Mouse (Mus musculus) megakaryocyte, embryonic 14.5 days (primary cell): ENCODE results near the gene Proca1. TPM values are rescaled to one million over a fixed set of nuclear protein-coding genes. Genes with fewer than 3 reads are reported as not detected.
"Not testable (repeated sequence)": the region's sequence is repeated elsewhere in the genome, so short reads cannot be mapped to it uniquely, and the experiment has no call there.

Source experiments
- H3K27me3 ChIP-seq: replicated peaks from 2 replicates; pipeline ENCODE3; 2012; ENCODE audit warnings: inconsistent platforms
- H3K36me3 ChIP-seq: replicated peaks from 2 replicates; pipeline ENCODE3; 2012; ENCODE audit warnings: low read length, inconsistent platforms, mixed read lengths
- H3K4me1 ChIP-seq: 2 replicates; pipeline ENCODE4 v1.6.1; 2012; ENCODE audit warnings: inconsistent platforms
- H3K4me3 ChIP-seq: replicated peaks from 2 replicates; pipeline ENCODE3; 2012; ENCODE audit warnings: moderate library complexity, mild to moderate bottlenecking, inconsistent platforms
- H3K9me3 ChIP-seq: 2 replicates; pipeline ENCODE4 v1.6.1; 2012; ENCODE audit warnings: inconsistent platforms
- FLI1 ChIP-seq: IDR thresholded peaks from 2 replicates; pipeline ENCODE4 v1.6.1; 2012; ENCODE audit warnings: low read length, inconsistent platforms, mixed read lengths
- GATA1 ChIP-seq: IDR thresholded peaks from 3 replicates; pipeline ENCODE4 v1.6.1; 2012; ENCODE audit warnings: mixed read lengths, low read length, inconsistent platforms, borderline replicate concordance
- polyA plus RNA-seq: library from polyadenylated mRNA; stranded (reverse); fragments of >175 nt; gene quantifications from 2 replicates; pipeline ENCODE4 v1.2.3, GENCODE M21; 2012; ENCODE audit warnings: low replicate concordance; ENCODE audit not compliant: insufficient read depth

Gene Proca1
- polyA plus RNA-seq, 1 experiment = 0.22 TPM

DNA sequence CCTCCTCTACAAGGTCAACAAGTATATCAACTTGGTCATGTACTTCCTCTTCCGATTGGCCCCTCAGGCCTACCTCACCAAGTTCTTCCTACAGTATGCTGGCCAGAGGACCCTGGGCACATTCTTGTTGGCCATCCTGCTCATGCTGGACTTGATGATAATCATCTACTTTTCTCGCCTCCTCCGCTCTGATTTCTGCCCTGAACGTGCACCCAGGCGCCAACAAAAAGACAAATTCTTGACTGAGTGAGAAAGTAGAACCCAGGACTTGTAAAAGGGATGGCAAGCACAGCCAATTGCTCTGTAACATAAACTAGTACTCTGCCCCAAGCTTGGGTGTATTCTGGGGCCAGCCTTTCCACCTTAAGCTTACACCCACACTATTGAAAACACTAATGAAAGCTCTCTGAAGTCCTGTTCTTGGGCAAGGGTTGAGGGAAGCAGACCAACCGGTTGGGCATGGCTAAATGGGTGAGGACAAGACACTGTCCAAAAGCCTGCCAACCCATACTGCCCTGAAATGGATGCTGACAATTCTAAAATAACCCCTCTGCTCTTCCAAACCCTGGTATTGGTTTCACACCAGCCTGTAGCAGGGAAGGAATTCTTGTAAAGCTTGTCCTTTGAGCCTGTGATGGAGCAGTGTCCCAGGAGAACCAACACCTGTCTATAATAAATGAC is 13.0 kb upstream of the Proca1 start:
- H3K36me3 ChIP-seq = peaks cover 33% of the 10 kb centered on the region
- H3K27me3 ChIP-seq = no peaks in the 10 kb centered on the region
- no peaks in the 10 kb centered on the region for H3K9me3 ChIP-seq
- peaks cover 67% of the 10 kb centered on the region for H3K4me1 ChIP-seq
- TF ChIP-seq FLI1 (no peak), GATA1 (no peak)
- peak overlapping the region; percentile 47 for H3K4me3 ChIP-seq

- H3K36me3 ChIP-seq = peaks cover 33% of the 10 kb centered on the region
- TF ChIP-seq GATA1 = no peak
- no peak for TF ChIP-seq FLI1
- peak overlapping the region; percentile 96 for H3K4me3 ChIP-seq
- no peaks in the 10 kb centered on the region for H3K9me3 ChIP-seq
- H3K27me3 ChIP-seq = peaks cover 7% of the 10 kb centered on the region
- peaks cover 61% of the 10 kb centered on the region for H3K4me1 ChIP-seq
These were observed 11.3 kb upstream of the Proca1 start for GRCm38 (mm10) chr11:78181830-78182357.

- peaks cover 56% of the 10 kb centered on the region for H3K4me1 ChIP-seq
- peak overlapping the region; percentile 96 for H3K4me3 ChIP-seq
- H3K36me3 ChIP-seq = peaks cover 33% of the 10 kb centered on the region
- H3K9me3 ChIP-seq = no peaks in the 10 kb centered on the region
- H3K27me3 ChIP-seq = peaks cover 11% of the 10 kb centered on the region
- TF ChIP-seq FLI1 (no peak), GATA1 (no peak)
These were observed 10.7 kb upstream of the Proca1 start for GRCm38 (mm10) chr11:78182450-78182849.

DNA sequence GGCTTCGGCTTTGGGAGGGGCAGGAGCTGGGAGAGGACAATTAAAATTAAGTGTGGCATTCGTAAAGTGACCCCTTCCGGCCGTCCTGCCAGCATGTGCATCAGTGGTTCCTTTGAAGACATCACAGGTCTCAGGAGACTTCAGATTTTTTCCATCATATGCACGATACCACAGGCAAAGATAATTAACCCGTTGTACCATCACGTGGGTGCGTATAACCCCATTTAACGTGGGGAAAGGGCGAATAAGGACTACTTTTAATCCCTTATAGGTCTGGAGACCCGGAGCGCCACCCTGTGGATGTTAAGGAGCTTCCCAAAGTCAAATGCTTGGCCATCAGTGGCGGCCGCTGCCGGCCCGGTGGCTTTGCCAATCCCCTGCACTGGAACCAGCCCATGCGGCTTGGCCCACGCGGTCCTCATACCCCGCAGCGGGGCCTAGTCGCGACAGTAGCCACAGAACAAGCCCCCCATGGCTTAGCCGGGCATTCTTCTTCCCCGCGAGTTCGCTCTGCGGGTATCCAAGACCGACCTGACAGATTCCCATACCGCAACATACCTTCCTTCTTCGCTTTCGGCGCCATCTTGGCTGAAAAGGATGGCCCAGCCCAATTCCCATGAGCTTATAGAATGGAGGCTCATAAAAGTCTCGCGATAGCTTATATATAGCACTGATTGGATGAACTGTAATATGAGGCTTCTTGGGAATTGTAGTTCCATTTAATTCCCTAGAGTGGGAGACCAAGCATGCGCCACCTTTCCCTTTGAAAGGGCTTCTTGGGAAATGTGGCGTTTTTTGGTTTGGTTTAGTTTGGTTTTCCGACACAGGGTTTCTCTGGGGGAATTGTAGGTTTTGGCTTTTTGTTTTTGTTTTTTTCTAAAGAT is 10.0 kb upstream of the Proca1 start, which contains the start of gene Rpl23a:
Rpl23a (minus strand) TSS at position 624 of the 884 bp plus-strand sequence.
- H3K36me3 ChIP-seq = peaks cover 33% of the 10 kb centered on the region
- H3K4me1 ChIP-seq = peaks cover 51% of the 10 kb centered on the region
- TF ChIP-seq FLI1 = no peak
- TF ChIP-seq GATA1 = no peak
- H3K4me3 ChIP-seq = peak within 1 kb of the TSS; percentile 96
- peaks cover 17% of the 10 kb centered on the region for H3K27me3 ChIP-seq
- no peaks in the 10 kb centered on the region for H3K9me3 ChIP-seq

DNA sequence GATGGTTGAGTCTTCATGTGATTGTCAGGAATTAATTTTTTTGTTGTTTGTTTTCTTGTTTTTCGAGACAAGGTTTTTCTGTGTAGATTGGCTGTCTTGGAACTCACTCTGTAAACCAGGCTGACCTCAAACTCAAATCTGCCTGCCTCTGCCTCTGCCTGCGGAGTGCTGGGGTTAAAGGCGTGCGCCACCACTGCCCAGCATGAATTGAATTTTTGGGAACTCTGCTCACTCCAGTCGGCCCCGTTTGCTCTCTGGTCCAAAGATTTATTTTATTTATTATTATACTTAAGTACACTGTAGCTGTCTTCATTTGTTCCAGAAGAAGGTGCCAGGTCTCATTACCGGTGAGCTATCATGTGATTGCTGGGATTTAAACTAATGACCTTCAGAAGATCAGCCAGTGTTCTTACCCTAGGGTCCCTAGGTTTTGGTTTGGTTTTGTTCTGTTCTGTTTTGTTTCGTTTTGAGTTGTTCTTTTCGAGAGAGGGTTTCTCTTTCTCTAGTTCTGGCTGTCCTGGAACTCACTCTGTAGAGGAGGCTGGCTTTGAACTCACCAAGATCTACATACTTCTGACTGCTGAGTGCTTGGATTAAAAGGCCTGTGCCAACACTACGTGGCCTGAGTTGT is 9.2 kb upstream of the Proca1 start:
- no peak for TF ChIP-seq GATA1
- TF ChIP-seq FLI1 = no peak
- Histone ChIP-seq H3K9me3 (no peaks in the 10 kb centered on the region), H3K36me3 (peaks cover 32% of the 10 kb centered on the region), H3K27me3 (peaks cover 25% of the 10 kb centered on the region), H3K4me3 (peak overlapping the region; percentile 96), H3K4me1 (peaks cover 53% of the 10 kb centered on the region)

DNA sequence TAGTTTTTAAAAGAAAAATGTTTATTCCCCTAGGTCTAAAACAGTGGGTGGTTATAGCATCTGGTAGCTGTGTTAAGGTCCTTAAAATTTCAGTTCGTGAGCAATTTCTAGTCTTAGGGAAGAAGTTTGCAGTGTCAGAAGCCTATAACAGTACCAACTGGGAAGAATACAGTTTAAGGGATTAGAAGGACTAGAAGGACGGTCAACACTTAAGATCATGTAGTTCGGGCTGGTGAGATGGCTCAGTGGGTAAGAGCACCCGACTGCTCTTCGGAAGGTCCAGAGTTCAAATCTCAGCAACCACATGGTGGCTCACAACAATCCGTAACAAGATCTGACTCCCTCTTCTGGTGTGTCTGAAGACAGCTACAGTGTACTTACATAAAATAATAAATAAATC is 8.5 kb upstream of the Proca1 start:
- H3K9me3 ChIP-seq, H3K4me3 ChIP-seq: not testable (repeated sequence)
- H3K36me3 ChIP-seq = peaks cover 25% of the 10 kb centered on the region
- H3K27me3 ChIP-seq = peaks cover 32% of the 10 kb centered on the region
- peaks cover 53% of the 10 kb centered on the region for H3K4me1 ChIP-seq

DNA sequence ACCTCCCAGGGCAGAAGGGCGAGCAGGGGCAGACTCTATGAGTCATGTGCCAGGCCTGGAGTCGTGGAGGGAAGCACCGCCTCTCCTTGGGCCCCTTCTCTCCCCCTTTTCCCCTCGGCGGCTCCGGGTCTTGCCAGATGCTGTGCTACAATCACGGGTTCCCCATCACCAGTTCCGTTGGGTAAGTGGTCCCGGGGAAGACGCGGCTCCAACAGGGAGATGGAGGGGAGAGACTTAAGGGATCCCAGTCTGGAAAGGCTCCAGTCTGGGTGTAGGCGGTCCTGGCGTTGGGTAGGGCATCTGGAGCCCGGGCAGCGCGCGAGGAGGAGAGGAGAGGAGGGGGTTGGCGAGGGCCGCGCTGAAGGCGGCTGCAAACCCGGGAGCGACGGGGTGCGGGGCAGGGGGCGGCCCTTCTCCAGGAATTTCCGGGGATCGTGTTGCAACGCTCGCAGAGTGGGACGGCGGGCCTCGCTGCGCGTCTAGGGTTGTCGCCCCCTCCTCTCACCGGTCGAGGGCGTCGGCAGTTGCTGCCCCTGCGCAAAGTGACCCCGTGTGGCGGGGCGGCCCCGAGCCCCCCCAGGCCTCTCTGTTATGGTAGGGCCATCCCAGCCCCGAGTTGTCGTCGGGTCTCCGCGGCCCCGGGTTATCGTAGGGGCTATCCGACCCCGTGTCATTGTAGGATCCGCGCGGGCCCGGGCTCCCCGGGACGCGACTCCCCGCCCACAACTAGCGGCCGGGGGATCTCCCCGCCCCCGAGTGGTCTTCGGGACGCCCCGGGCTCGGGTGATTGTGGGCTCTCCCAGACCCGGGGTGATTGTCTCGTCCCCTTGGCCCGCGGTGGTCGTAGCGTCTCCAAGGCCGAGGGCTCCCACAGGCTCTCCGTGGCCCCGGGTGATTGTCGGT is 4.6 kb upstream of the Proca1 start, which contains the start of gene Rab34:
Rab34 (plus strand) TSS at position 100 of the 903 bp plus-strand sequence.
- TF ChIP-seq GATA1 (no peak), FLI1 (no peak)
- Histone ChIP-seq H3K27me3 (peaks cover 64% of the 10 kb centered on the region), H3K4me3 (peak within 1 kb of the TSS; percentile 92), H3K4me1 (peaks cover 29% of the 10 kb centered on the region), H3K9me3 (peaks cover 9% of the 10 kb centered on the region), H3K36me3 (no peaks in the 10 kb centered on the region)

- H3K4me3 ChIP-seq = peak overlapping the region; percentile 92
- H3K9me3 ChIP-seq = peaks cover 9% of the 10 kb centered on the region
- TF ChIP-seq GATA1 = no peak
- peaks cover 28% of the 10 kb centered on the region for H3K4me1 ChIP-seq
- H3K27me3 ChIP-seq = peaks cover 68% of the 10 kb centered on the region
- no peaks in the 10 kb centered on the region for H3K36me3 ChIP-seq
These were observed 3.8 kb upstream of the Proca1 start for GRCm38 (mm10) chr11:78189234-78190040.

DNA sequence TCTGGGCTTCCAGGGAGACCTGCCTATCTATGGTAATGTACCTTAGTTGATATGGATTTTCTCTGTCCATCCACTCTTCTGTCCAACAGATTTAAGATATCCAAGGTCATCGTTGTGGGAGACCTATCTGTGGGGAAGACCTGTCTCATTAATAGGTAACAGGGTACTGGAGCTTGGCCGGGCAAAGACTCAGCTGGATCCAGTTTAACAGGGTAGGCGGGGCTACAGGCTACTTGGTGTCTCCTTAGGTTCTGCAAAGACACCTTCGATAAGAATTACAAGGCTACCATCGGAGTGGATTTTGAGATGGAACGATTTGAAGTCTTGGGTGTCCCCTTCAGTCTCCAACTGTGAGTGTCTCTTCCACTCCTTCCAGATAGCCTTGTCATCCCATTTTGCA is 3.2 kb upstream of the Proca1 start:
- Histone ChIP-seq H3K9me3 (peaks cover 9% of the 10 kb centered on the region), H3K36me3 (no peaks in the 10 kb centered on the region), H3K4me3 (no peak overlapping the region), H3K4me1 (peaks cover 34% of the 10 kb centered on the region), H3K27me3 (peaks cover 68% of the 10 kb centered on the region)
- no peak for TF ChIP-seq GATA1
- no peak for TF ChIP-seq FLI1
